Mouse (Mus musculus): Measurements from ENCODE around the gene Mtg2.

The Mtg2 gene

DNA sequence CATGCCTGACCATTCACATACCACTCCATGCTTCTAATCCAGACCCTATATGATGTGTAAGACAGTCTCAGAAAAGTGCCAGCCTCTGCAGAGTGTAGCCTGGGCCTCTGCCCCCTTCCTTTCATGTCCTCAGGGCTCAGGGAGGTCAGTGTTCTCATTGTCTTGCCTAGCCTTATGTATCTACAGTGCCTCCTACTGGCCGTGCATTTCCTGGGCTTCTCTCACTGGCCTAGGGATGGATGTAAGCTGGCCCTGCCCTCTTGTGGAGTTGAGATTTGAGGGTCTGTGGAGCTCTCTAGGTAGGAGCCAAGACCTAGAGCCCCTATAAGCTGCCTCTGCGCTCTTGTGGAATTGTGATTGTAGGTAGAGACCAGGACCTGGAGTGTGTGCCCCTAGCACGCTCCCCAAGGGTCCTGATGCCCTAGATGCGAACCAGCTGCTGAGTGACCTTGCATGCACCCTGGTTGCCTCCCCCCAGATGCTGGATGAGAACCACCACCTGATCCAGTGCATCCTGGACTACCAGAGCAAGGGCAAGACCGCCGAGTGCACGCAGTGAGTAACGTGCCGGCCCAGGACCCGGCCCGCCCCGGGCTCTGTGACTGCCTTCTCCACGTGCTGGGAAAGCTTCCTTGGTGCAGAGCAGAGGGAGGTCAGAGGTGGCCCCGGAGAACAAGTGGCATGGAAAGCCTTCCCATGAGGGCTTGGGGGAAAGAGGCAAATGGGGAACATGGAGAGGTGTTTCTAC, 18.2 kb upstream of the Mtg2 start:
- no peak for DNase-seq (ENCODE audit: low read depth, low spot score)

GRCm38 (mm10) chr2:180053001-180053400, 17.4 kb upstream of the Mtg2 start:
- no peak for DNase-seq (ENCODE audit: low read depth, low spot score)

DNA sequence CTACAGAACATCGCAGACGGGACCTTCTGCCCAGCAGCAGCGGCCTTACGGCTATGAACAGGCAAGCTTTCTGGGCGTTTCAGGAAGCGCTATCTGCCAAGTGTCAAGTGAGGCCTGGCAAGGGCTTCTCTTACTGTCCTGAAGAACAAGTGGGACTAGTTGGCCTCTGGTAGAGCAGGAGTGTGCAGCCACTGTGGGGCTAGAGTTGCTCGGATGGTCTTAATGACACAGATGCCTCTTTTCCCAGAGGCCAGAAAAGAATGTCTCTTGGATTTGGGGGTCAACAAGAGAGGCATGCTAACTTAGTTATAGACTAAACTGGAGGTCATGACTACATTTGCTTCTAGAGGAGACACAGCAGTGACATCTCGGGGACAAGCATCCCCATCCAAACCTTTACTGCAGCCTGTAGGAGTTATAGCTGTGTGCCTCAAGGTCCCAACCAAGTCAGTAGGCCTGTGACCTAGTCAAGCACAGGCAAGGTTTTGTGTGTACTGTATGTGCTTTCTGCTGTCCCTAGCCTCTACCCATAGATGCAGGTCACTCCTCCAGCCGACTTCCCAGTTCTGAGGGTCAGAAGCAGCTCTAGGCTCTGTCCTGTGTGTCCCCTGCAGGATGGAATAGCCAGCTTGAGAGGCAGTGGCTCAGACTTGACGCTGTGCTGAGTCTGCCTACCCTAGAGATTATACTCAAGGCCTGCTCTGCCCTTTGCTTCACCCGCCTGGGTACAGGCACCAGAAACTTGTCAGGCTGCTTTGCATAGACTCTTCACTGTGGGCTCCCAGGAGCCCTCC, 6.9 kb upstream of the Mtg2 start:
- DNase-seq (ENCODE audit: low read depth, low spot score), result no peak

GRCm38 (mm10) chr2:180069770-180070480, 463 bp upstream of the Mtg2 start:
- no peak for DNase-seq (ENCODE audit: low read depth, low spot score)

GRCm38 (mm10) chr2:180071671-180072070, 1.3 kb downstream of the Mtg2 start:
- no peak for DNase-seq (ENCODE audit: low read depth, low spot score)

- no peak for DNase-seq (ENCODE audit: low read depth, low spot score)
These were observed 2.5 kb downstream of the Mtg2 start for GRCm38 (mm10) chr2:180072886-180073285.

DNA sequence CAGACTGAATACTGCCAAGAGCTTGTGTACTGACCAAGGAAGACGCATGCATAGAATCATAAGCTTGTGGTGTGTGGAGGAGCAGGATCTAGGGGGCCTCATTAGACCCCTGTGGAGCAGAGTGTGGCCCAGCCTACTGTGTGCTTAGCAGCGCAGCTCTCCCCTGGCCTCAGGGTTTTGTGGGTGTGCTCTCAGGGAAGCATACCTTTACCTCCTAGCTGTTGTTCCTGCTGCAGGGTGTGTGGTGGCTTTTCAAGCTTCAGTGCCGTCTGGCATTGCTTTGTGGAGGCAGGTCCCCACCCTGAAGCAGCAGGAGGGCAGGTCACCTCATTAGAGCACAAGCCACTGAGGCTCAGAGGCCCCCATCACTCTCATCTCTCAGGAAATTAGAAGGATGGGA, 7.2 kb downstream of the Mtg2 start:
- DNase-seq (ENCODE audit: low read depth, low spot score), result no peak

GRCm38 (mm10) chr2:180080680-180081079, 10.3 kb downstream of the Mtg2 start:
- DNase-seq (ENCODE audit: low read depth, low spot score), result no peak

DNA sequence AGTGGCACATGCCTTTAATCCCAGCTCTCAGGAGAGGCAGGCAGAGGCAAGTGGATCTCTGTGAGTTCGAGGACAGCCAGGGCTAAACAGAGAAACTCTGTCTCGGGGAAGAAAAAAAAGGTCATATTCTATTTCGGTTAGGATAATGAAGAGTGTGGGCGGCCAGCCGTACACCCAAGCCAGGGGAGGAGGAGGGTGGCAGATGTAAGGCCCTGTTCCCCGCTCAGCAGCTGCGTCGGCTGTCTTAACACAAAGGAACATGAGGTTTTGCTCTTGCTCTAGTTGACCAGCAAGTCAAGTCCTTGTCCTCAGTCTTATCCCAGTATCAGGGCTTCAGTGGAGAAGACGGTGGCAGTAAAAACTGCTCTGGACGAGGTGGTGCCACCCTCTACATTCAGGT, 12.7 kb downstream of the Mtg2 start:
- DNase-seq (ENCODE audit: low read depth, low spot score), result no peak

DNA sequence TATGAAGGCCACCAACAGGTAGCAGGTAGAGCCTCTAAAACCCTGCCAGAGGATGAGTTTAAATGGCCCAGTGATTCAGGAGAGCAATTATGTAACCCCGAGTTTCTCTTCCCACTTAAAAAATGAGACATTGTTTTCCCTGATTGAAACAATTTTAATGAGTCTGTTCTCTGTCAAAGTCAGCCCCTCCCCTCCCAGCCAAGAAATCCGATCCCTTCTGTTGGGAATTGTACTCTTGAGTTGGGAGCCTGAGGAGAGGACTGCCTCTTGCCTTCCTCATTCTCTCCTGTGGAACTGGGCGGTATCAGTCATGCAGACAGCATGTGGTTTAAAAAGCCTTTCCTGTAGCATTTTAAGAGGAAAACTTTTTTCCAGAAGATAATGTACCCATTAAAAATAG, 14.2 kb downstream of the Mtg2 start:
- DNase-seq (ENCODE audit: low read depth, low spot score), result no peak

DNA sequence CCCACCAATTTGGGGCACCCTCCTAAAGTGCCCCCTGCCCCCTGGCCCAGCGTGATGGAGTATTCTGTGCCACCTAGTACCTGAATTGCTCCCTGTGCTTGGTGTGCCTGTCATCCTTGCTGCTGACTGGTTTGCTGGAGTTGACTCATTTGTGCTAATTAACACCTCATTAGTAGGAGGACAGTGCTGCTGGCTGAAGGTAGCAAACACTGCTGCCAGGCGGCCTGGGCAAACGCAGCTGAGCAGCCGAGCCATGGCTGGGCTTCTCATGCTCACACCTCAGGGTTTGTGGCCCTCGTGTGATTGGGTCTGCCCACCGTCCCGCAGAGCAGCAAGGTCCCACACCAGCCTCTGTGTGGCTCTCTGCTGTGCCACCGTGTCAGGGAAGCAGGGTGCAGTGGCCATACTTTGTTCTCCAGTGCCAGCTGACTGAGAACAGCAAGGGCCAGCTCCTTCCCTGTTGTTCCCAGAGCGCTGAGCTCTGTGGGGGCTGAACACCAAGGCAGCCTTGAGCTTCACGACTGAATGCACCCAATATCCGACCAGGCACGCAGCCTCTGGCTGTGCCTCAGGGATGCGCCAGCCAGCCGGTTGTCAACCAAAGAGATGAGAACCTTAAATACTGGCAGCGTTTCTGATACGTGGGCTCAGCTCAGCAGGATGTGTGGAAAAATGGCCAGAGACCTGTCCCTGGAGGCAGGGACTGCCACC, 15.7 kb downstream of the Mtg2 start:
- no peak for DNase-seq (ENCODE audit: low read depth, low spot score)

DNA sequence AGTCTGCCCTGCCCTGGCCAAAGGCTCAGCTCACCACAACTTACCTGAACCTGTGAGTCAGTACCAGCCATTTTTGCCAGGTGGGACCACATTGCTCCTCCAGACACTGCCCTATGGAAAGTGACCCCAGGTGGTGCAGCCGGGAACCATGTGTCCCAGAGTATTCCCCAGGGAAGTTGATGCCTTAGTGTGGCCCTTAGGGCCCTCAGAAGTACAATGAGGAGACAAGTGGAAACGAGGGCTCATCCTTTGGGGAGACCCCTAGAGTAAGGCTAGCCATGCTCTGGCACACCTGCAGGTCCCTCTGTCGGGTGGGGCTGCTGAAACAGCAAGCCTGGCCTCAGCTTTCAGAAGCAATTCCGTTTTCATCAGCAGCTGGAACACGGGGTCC, 16.2 kb downstream of the Mtg2 start:
- DNase-seq (ENCODE audit: low read depth, low spot score), result no peak

DNA sequence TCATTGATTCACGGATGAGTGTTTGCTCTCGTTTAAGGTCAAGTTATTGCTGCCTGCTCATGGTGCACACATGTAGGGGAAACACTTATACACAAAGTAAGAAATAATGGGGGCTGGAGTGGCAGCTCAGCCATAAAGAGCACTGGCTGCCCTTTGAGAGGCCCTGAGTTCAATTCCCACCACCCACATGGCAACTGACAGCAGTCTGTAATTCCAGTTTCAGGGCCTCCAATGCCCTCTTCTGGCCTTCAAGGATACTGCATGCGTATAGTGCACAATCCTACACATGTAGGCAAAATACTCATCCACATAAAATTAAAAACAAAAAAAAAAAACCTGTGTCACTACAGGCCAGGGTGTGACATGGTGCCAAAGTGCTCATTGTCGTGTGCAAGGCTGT, 17.1 kb downstream of the Mtg2 start:
- no peak for DNase-seq (ENCODE audit: low read depth, low spot score)

GRCm38 (mm10) chr2:180090285-180090684, 19.9 kb downstream of the Mtg2 start:
- DNase-seq (ENCODE audit: low read depth, low spot score), result no peak

DNA sequence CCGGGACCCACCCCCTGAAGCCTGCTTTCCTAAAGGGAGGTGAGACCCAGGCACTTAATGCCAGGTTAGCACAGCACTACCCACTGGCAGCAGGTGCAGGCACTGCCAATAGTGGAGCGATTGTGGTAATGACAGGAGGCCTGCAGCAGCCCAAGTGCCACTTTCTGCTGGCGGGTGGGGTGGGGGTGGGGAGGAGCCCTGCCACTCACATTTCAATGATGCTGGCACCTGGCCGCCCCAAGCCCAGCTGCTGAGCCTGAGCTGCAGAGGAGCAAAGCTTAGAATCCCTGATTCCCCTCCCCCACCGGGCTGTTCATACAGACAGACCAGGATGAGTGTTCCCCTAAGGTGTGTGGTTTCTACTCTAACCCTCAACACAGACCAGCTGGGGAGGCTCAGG, 25.3 kb downstream of the Mtg2 start:
- DNase-seq (ENCODE audit: low read depth, low spot score), result no peak

DNA sequence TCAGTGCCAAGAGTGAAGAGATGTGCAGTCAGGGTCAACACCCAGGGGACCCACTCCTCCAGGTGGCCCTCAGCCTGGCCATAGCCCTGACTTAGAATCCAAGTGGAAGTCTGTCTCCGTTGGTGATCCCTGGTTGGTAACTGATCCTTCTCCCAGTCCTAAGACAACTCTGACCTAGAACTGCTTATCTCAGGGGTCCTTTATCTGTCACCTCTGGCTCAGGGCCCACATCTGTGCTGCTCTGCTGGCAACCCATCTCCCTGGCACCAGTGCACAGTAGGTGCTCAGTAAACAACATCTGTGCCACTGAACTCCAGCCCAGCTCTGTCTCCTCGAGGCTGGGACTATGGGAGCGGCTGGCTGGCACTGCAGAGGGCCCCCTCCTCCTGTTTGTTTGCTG, 27.2 kb downstream of the Mtg2 start:
- no peak for DNase-seq (ENCODE audit: low read depth, low spot score)

- DNase-seq (ENCODE audit: low read depth, low spot score), result no peak
These were observed 27.8 kb downstream of the Mtg2 start for GRCm38 (mm10) chr2:180098167-180098566.

- DNase-seq (ENCODE audit: low read depth, low spot score), result no peak
These were observed 29.1 kb downstream of the Mtg2 start for GRCm38 (mm10) chr2:180099529-180099928.

DNA sequence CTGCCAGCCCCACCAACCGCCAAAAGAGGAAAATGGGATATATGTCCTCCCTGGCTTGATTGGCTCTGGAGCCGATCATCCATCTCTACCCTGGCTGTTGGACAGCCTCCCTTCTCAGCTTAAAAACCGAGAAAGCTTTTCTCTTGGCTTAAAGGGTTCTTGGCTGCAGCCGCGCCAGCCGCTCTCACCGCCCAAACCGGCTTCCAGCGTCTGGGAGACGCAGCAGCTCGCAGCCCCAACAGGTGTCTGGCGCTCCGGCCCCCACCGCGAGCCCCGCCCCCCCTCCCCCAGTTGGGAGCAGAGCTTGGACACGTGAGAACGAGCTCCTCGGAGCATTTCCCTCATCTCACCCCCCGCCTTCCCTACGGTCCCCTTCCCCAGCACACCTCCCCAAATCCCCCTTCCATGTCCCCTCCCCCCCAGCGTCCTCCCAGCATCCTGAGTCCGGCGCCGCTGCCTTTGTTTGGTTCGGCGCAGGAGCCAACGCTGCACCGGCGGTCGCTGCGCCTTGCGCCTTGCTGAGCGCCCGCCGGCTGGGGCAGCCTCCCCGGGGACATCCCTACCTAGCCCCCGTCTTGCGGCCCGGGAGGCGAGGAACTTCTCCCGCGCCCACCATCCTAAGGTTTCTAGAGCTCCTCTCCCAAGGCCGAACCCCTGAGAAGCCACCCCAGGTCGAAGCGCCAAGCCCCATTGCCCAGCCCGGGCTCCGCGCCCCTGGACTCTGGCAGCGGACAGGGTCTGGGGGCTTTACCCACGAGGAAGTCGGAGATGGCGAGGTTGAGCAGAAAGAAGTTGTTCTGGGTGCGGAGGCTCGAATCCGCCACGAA, 33.0 kb downstream of the Mtg2 start:
- no peak for DNase-seq (ENCODE audit: low read depth, low spot score)

DNA sequence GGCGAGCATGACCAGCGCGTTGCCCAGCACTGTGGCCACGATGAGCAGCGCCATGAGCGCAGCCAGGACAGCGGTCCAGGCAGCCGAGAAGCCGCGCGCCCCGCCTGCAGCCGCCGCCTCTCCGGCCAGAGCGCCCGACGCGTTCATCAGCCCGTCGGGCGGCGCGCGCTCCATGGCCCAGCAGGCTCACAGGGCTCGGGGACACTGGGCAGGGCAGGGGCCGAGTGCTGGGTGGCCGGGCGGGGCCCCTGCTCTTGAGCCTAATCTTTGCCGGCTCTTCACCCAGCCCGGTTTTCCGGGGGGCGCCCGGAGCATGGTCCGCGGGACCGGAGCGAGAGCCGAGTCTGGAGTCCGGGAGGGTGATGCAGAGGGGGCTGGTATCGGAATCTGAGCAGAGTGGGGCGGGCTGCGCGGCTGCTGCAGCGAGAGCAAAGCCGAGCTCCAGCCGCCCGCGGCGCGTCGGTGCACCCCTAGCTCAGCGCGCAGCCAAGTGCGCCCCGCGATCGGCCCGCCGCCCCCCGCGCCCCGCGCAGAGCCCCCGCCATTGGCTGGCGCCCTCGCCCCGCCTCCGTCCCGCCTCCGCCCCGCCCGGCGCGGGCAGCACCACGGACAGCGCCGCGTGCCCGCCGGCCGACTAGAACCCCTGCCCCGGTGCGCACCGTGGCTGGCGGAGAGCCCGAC, 33.7 kb downstream of the Mtg2 start, which contains the start of gene Hrh3:
Hrh3 (minus strand) TSS at position 511 of the 681 bp plus-strand sequence.
- DNase-seq (ENCODE audit: low read depth, low spot score), result no peak

All from c-Kit-negative CD71-positive TER-119-positive erythroid progenitor cells, embryonic 14.5 days (primary cell).